Mouse (Mus musculus) CD4-positive, CD25-positive, alpha-beta regulatory T cell, adult 9 weeks (primary cell): ENCODE results near the gene Gm12253. TPM values are rescaled to one million over a fixed set of nuclear protein-coding genes. Genes with fewer than 3 reads are reported as not detected.

Experiments
- polyA plus RNA-seq: library from polyadenylated mRNA; unstranded; fragments of 100-300 nt; shearing (Covaris generic); gene quantifications from one replicate; pipeline ENCODE4 v1.2.1, GENCODE M21; 2017

The Gm12253 gene
- polyA plus RNA-seq: not detected

DNA sequence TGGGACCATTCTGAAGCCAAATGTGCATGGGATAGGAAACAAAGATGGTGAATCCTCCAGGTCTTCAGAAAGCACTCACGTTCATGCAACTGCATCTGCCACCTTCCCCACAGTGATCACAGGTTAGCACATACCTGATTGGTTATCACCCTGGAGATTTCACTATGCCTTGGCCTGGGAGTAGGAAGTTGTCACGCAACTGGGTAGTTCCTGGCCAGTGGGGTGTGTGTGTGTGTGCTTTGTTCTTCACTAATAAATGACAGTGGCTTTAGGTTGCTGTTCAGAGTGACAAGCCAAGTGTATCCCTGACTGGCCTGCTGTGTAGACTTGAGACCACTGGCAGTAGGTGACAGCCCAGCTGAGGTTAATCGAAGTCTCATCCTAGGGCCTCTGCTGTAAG is at the start of gene Gm12253:
Gene Gm12253, plus strand, starts transcription at position 301 of the 400 bp plus-strand sequence.

DNA sequence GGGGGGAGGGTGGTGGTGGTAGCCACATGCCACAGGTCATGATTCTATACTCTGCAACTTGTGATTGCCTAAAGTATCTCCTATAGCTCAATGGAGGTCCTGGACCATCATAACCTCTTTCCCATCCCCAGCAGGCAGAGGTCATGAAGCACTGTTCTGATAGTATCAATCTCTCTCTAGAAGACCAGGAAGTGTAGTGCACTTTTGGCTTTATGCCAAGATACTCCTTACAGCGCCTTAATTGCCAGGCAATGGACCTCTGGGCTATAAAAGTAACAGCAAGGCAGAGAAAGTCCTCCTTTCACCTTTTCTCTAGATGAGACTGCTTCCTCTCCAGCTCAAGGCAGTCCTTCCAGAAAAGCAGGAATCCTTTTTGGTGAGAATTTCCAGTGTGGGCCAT is 11.5 kb upstream of the Gm12253 start, which contains the start of gene 1810065E05Rik:
Gene 1810065E05Rik, plus strand, starts transcription at position 297 of the 400 bp plus-strand sequence.

DNA sequence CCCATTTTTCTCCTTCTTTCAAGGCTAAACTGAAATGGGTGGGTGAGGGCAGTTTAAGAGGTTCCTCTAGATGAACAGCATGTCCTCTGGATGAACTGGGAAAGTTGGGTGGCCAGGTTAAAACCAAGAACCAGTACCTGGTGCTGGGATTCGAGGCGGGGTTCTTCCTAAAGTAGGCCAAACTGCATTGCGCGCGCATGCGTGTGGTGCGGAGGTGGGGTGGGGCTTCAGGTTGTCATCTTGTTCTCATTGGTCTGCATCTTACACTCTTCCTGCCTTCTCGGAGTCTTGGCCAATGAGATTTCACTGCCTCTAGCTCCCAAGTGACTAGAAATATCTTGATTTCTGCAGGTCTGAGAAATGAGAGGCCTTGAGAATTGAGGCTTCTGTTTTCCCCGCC is 20.4 kb downstream of the Gm12253 start, which contains the start of gene Lypd9:
Gene Lypd9, minus strand, starts transcription at position 165 of the 400 bp plus-strand sequence.

DNA sequence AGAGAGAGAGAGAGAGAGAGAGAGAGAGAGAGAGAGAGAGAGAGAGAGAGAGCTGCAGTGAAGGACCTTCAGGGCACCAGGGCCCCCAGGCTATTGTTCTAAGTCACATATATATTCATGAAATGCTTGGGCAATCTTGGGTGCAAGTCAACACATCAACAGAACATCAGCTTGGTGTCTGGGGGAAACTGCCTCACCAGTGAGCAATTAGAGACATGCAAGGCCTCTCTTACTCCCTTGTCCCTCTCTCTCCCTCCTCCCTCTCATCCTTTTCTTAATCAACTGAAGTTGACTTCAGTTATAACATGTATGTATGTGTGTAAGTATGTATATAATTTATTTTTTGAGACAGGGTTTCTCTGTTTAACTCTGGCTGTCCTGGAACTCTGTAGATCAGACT is 29.8 kb downstream of the Gm12253 start, which contains the start of gene Olfr30:
Gene Olfr30, minus strand, starts transcription at position 101 of the 400 bp plus-strand sequence.

Other genes starting within 250 kb of the Gm12253 start
- gene Igtp, start 233.0 kb upstream of the Gm12253 start, polyA plus RNA-seq: 465 TPM
- 79.4 TPM for gene Irgm2, start 232.9 kb upstream of the Gm12253 start, polyA plus RNA-seq
- not detected for gene 4930438A08Rik, start 157.8 kb upstream of the Gm12253 start, polyA plus RNA-seq
- gene Zfp692, start 125.5 kb upstream of the Gm12253 start, polyA plus RNA-seq: 14.4 TPM
- 53.7 TPM for gene Zfp672, start 102.2 kb upstream of the Gm12253 start, polyA plus RNA-seq
- 30.6 TPM for gene Sh3bp5l, start 101.8 kb upstream of the Gm12253 start, polyA plus RNA-seq
- gene Lypd8, start 53.5 kb upstream of the Gm12253 start, polyA plus RNA-seq: not detected
- gene 1810065E05Rik, start 11.4 kb upstream of the Gm12253 start, polyA plus RNA-seq: not detected
- not detected for gene Lypd9, start 20.4 kb downstream of the Gm12253 start, polyA plus RNA-seq
- gene Olfr30, start 29.7 kb downstream of the Gm12253 start, polyA plus RNA-seq: not detected
- not detected for gene Olfr332, start 60.0 kb downstream of the Gm12253 start, polyA plus RNA-seq
- not detected for gene Olfr331, start 70.0 kb downstream of the Gm12253 start, polyA plus RNA-seq
- not detected for gene Olfr330, start 102.3 kb downstream of the Gm12253 start, polyA plus RNA-seq
- gene Olfr329-ps, start 113.9 kb downstream of the Gm12253 start, polyA plus RNA-seq: not detected
- not detected for gene Olfr328, start 123.1 kb downstream of the Gm12253 start, polyA plus RNA-seq
- not detected for gene Olfr224, start 138.0 kb downstream of the Gm12253 start, polyA plus RNA-seq
- not detected for gene Olfr325, start 145.2 kb downstream of the Gm12253 start, polyA plus RNA-seq
- not detected for gene Olfr324, start 162.6 kb downstream of the Gm12253 start, polyA plus RNA-seq
- gene 2210407C18Rik, start 183.5 kb downstream of the Gm12253 start, polyA plus RNA-seq: not detected
- not detected for gene Olfr323, start 197.9 kb downstream of the Gm12253 start, polyA plus RNA-seq
- not detected for gene Trim58, start 207.9 kb downstream of the Gm12253 start, polyA plus RNA-seq
- gene Olfr322, start 226.2 kb downstream of the Gm12253 start, polyA plus RNA-seq: not detected
- not detected for gene Olfr320, start 248.5 kb downstream of the Gm12253 start, polyA plus RNA-seq